ENCODE assay signal across 8 mouse cellular contexts in genomic region chr6:94400471-94401051, GRCm38 (mm10).
DNase-seq lines count a peak whose midpoint lies in the region; TF ChIP-seq lines count a peak whose summit lies in the region.

No protein-coding gene starts in this region.

- TF ChIP-seq EP300 in heart, adult 2 months (IDR thresholded peaks at IDR 0.05; ENCODE audit: insufficient read depth, low read depth, low read length): peak; percentile 56; the same call in 1 of the 2 replicates

- H3K4me1 ChIP-seq in E14TG2a.4 (replicated peaks; ENCODE audit: low read depth, low read length): peaks cover 8% of the 10 kb centered on the region
- H3K4me1 ChIP-seq in heart, adult 2 months (ENCODE audit: control insufficient read depth, insufficient read depth, low read length): no peaks in the 10 kb centered on the region
- no peaks in the 10 kb centered on the region for H3K4me1 ChIP-seq in lung, adult 2 months (ENCODE audit: control insufficient read depth, insufficient read depth, low read length)

- H3K9me3 ChIP-seq in E14TG2a.4 (ENCODE audit: low read length): no peaks in the 10 kb centered on the region

- H3K4me3 ChIP-seq in E14TG2a.4 (replicated peaks; ENCODE audit: low read length): peak overlapping the region; percentile 54; the same call in 1 of the 2 replicates
- H3K4me3 ChIP-seq in heart, adult 2 months: no peak overlapping the region
- no peak overlapping the region for H3K4me3 ChIP-seq in lung, adult 2 months (replicated peaks; ENCODE audit: extremely low read depth, low read depth, low read length)

- 47% methylated on average over 13 of the region's 13 CpGs for WGBS in heart, adult 2 months
- 27% methylated on average over 13 of the region's 13 CpGs for WGBS in lung, adult 2 months

- H3K27ac ChIP-seq in heart, adult 2 months: no peak overlapping the region

- TF ChIP-seq POLR2A in heart, adult 2 months (IDR thresholded peaks at IDR 0.05; ENCODE audit: insufficient read depth, low read depth, low read length): no peak
- TF ChIP-seq POLR2A in lung, adult 2 months (IDR thresholded peaks at IDR 0.05; ENCODE audit: borderline replicate concordance, extremely low read depth, low read depth, low read length): no peak

- H3K79me2 ChIP-seq in heart, adult 2 months (replicated peaks; ENCODE audit: control insufficient read depth, insufficient read depth, low read length): no peaks in the 10 kb centered on the region

- DNase-seq in R1 (ENCODE audit: low read depth, low spot score): peak; percentile 69
- peak; percentile 51 to 74 for DNase-seq in cerebellum, postnatal 25 days
- peak; percentile 14 to 42 for DNase-seq in heart, adult 2 months
- peak; percentile 69 for DNase-seq in kidney, adult 9 months
- peak; percentile 42 for DNase-seq in lung, adult 2 months
- peak; percentile 83 for DNase-seq in retina, embryonic 14.5 days (ENCODE audit: low spot score)
- DNase-seq in B cell, adult 2 months: no peak

- no peak overlapping the region for H3K9ac ChIP-seq in heart, adult 2 months (ENCODE audit: low read depth, low read length)

- H3K36me3 ChIP-seq in E14TG2a.4 (ENCODE audit: insufficient read depth, low read length): no peaks in the 10 kb centered on the region
- H3K36me3 ChIP-seq in heart, adult 2 months (ENCODE audit: control insufficient read depth, insufficient read depth, low read length): no peaks in the 10 kb centered on the region

- no peaks in the 10 kb centered on the region for H3K27me3 ChIP-seq in E14TG2a.4 (ENCODE audit: insufficient read depth, low read length)
- no peaks in the 10 kb centered on the region for H3K27me3 ChIP-seq in heart, adult 2 months (ENCODE audit: control insufficient read depth, insufficient read depth, low read length)

- intact Hi-C loops in heart, adult 2 months (cut with DNase I): loop anchor here (1.0 to 5.0 kb wide), 2 partner anchors 113 to 317 kb away; no protein-coding TSS in a partner anchor

- peak; percentile 17; the same call in 1 of the 2 replicates for TF ChIP-seq CTCF in E14TG2a.4 (conservative IDR thresholded peaks at IDR 0.05; ENCODE audit: low read length)
- peak; percentile 87 for TF ChIP-seq CTCF in heart, adult 2 months (IDR thresholded peaks at IDR 0.05)
- peak; percentile 94 for TF ChIP-seq CTCF in lung, adult 2 months (IDR thresholded peaks at IDR 0.05; ENCODE audit: insufficient read depth, low read length)

Comparison
In these comparisons a context has a peak if more than half of its experiments do, and no peak if none do; other contexts are left out.
1. CTCF ChIP-seq: peak in every context shown above with its lines; median percentile 94 in lung, adult 2 months; 87 in heart, adult 2 months; 17 in E14TG2a.4.
2. DNase-seq: peak in R1 (single experiment), cerebellum, postnatal 25 days (2 of 2), heart, adult 2 months (2 of 2), kidney, adult 9 months (single experiment), lung, adult 2 months (single experiment) and retina, embryonic 14.5 days (single experiment); none in B cell, adult 2 months (0 of 2).